Mouse (Mus musculus): ENCODE measurements around the gene Adrb1.

GRCm38 (mm10) chr19:56747878-56748277 lies 25.9 kb downstream of the Adrb1 start:
- no peak for TF ChIP-seq MAX (IDR thresholded peaks at IDR 0.05; ENCODE audit: low read length)
- TF ChIP-seq GABPA (IDR thresholded peaks at IDR 0.05; ENCODE audit: low read depth, low read length), result no peak
- no peak for TF ChIP-seq CTCF (IDR thresholded peaks at IDR 0.05 in 2 of 3, conservative IDR thresholded peaks at IDR 0.05 in 1 of 3; ENCODE audit: control insufficient read depth in 1 of 3, insufficient read depth in 1 of 3, low read depth in 2 of 3, low read length in 3 of 3, poor library complexity in 1 of 3, severe bottlenecking in 1 of 3)

All from MEL (cell line).